Mouse (Mus musculus) midbrain, embryonic 14.5 days (tissue): ENCODE data around the gene Grhl1. TPM values are rescaled to one million over a fixed set of nuclear protein-coding genes. Genes with fewer than 3 reads are reported as not detected.

Source experiments
- ATAC-seq: fragments of 200-750 bp; cut with Nextera tagmentation; 2 replicates; pipeline ENCODE4 v1.8.0; 2017; ENCODE audit warnings: moderate number of reproducible peaks, moderate library complexity; ENCODE audit not compliant: low FRiP score, low TSS enrichment
- DNase-seq: peaks from one replicate; pipeline ENCODE4 v3.0.0-alpha.2; 2015
- H3K27ac ChIP-seq: fragments of 300-500 bp; sonication (generic); replicated peaks from 2 replicates; pipeline ENCODE4 v1.5.1; 2014; ENCODE audit warnings: mild to moderate bottlenecking, low read depth, low read length, moderate library complexity
- H3K27me3 ChIP-seq: fragments of 300-500 bp; sonication (generic); 2 replicates; pipeline ENCODE4 v1.6.1; 2014; ENCODE audit warnings: low read length, control low read depth, mixed read lengths; ENCODE audit not compliant: control insufficient read depth, insufficient read depth
- H3K36me3 ChIP-seq: fragments of 300-500 bp; sonication (generic); 2 replicates; pipeline ENCODE4 v1.6.1; 2014; ENCODE audit warnings: low read length, control low read depth; ENCODE audit not compliant: control insufficient read depth, insufficient read depth
- H3K4me1 ChIP-seq: fragments of 300-500 bp; sonication (generic); 2 replicates; pipeline ENCODE4 v1.6.1; 2014; ENCODE audit warnings: mild to moderate bottlenecking, antibody characterized with exemption, low read length, control low read depth; ENCODE audit not compliant: control insufficient read depth, insufficient read depth
- H3K4me2 ChIP-seq: fragments of 300-500 bp; sonication (generic); 2 replicates; pipeline ENCODE4 v1.6.1; 2014; ENCODE audit warnings: mild to moderate bottlenecking, low read length, moderate library complexity
- H3K4me3 ChIP-seq: fragments of 300-500 bp; sonication (generic); replicated peaks from 2 replicates; pipeline ENCODE4 v1.5.1; 2014; ENCODE audit warnings: low read depth, low read length
- H3K9ac ChIP-seq: fragments of 300-500 bp; sonication (generic); replicated peaks from 2 replicates; pipeline ENCODE4 v1.6.1; 2014; ENCODE audit warnings: mild to moderate bottlenecking, low read length, moderate library complexity
- H3K9me3 ChIP-seq: fragments of 300-500 bp; sonication (generic); 2 replicates; pipeline ENCODE4 v1.6.1; 2016; ENCODE audit warnings: low read length, control low read depth, mixed read lengths; ENCODE audit not compliant: control insufficient read depth
- WGBS: fragments of 180-500 bp; shearing (Covaris S2); extraction: QIAGEN DNeasy Blood & Tissue Kit; methylation state at CpG from one replicate; pipeline ENCODE4 v1.1.7; 2014; 5-methylcytosine and 5-hydroxymethylcytosine counted together
- polyA plus RNA-seq: library from polyadenylated mRNA; unstranded; fragments of >200 nt; fragmentation: Nextera tagmentation; extraction: Ambion mirVana; gene quantifications from 2 replicates; pipeline ENCODE4 v1.2.1, GENCODE M21; 2014

Gene Grhl1
- polyA plus RNA-seq, 1 experiment from 2014 or later = 0.66 TPM

DNA sequence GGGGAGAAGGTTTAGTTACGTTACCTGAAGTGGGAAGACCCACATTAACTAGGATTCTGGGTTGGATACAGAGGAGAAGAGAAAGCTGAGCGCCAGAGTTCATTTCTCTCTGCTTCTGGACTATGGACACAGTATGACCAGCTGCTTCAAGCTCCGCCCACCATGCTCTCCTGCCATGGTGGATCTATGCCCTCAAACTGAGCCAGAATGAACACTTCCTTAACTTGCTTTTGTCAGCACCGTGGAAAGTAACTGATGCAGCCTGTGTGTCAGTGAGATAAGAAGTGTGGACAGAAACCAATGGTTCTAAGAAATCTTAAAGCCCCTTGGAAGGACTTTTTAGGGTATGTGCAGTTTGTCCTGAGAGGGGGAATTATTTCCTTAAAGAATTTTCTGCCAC, 86.9 kb downstream of the Grhl1 start:
- Histone ChIP-seq H3K4me3 (no peak overlapping the region), H3K27ac (no peak overlapping the region), H3K9me3 (no peaks in the 10 kb centered on the region), H3K9ac (no peak overlapping the region), H3K36me3 (peaks cover 51% of the 10 kb centered on the region), H3K4me2 (no peak overlapping the region), H3K4me1 (peaks cover 17% of the 10 kb centered on the region), H3K27me3 (no peaks in the 10 kb centered on the region)
- ATAC-seq (no peak), DNase-seq (no peak)
- WGBS = 94% methylated on average over 4 of the region's 4 CpGs

- 92% methylated on average over 9 of the region's 9 CpGs for WGBS
- Histone ChIP-seq H3K4me3 (no peak overlapping the region), H3K9ac (no peak overlapping the region), H3K9me3 (no peaks in the 10 kb centered on the region), H3K4me1 (peaks cover 17% of the 10 kb centered on the region), H3K27me3 (no peaks in the 10 kb centered on the region), H3K4me2 (no peak overlapping the region), H3K27ac (no peak overlapping the region), H3K36me3 (peaks cover 42% of the 10 kb centered on the region)
- DNase-seq (no peak), ATAC-seq (no peak)
Observed at GRCm38 (mm10) chr12:24659923-24660322, 87.8 kb downstream of the Grhl1 start.

DNA sequence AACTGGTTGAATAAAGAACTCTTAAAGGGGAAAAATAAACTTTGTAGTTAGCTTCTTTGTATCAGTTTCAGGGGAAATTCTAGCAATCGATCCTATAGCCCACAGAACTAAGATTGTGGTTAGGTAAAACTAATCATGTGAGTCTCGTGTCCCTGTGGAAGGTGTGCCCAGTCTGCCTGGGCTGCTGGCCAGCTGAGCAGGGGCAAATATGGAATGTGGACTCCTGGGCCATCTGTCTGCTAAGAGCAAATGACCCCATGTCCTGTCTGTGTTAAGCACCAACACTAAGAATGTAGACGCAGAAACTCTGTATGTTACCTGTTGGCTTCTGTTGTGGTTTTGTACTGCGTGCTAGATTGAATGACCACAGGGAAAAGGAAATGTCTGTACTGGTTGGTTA, 89.0 kb downstream of the Grhl1 start:
- Histone ChIP-seq H3K4me1 (peaks cover 17% of the 10 kb centered on the region), H3K4me2 (no peak overlapping the region), H3K36me3 (peaks cover 30% of the 10 kb centered on the region), H3K9me3 (no peaks in the 10 kb centered on the region), H3K27me3 (no peaks in the 10 kb centered on the region), H3K4me3 (no peak overlapping the region), H3K9ac (no peak overlapping the region), H3K27ac (no peak overlapping the region)
- DNase-seq = no peak
- WGBS = 92% methylated on average over 4 of the region's 4 CpGs
- ATAC-seq = no peak

GRCm38 (mm10) chr12:24662131-24662530, 90.0 kb downstream of the Grhl1 start:
- WGBS = 88% methylated on average over 5 of the region's 5 CpGs
- H3K4me3 ChIP-seq = no peak overlapping the region
- peaks cover 7% of the 10 kb centered on the region; the same call in 1 of the 2 replicates for H3K4me1 ChIP-seq
- no peak for ATAC-seq
- no peak overlapping the region for H3K4me2 ChIP-seq
- peaks cover 21% of the 10 kb centered on the region for H3K36me3 ChIP-seq
- no peaks in the 10 kb centered on the region for H3K27me3 ChIP-seq
- H3K27ac ChIP-seq = no peak overlapping the region
- DNase-seq = no peak
- H3K9ac ChIP-seq = no peak overlapping the region
- H3K9me3 ChIP-seq = no peaks in the 10 kb centered on the region

Other genes with a start within 250 kb of the Grhl1 start
- gene Taf1b, start 73.9 kb upstream of the Grhl1 start, polyA plus RNA-seq = 36.0 and 39.7 TPM in 2 replicates
- gene Klf11, start 79.0 kb downstream of the Grhl1 start, polyA plus RNA-seq = 15.9 and 21.9 TPM in 2 replicates
- 1.4 and 1.8 TPM in 2 replicates for gene Cys1, start 109.5 kb downstream of the Grhl1 start, polyA plus RNA-seq
- 38.8 and 62.6 TPM in 2 replicates for gene Rrm2, start 136.0 kb downstream of the Grhl1 start, polyA plus RNA-seq